8 mouse cellular contexts compared by ENCODE assay signal in the genomic region with DNA sequence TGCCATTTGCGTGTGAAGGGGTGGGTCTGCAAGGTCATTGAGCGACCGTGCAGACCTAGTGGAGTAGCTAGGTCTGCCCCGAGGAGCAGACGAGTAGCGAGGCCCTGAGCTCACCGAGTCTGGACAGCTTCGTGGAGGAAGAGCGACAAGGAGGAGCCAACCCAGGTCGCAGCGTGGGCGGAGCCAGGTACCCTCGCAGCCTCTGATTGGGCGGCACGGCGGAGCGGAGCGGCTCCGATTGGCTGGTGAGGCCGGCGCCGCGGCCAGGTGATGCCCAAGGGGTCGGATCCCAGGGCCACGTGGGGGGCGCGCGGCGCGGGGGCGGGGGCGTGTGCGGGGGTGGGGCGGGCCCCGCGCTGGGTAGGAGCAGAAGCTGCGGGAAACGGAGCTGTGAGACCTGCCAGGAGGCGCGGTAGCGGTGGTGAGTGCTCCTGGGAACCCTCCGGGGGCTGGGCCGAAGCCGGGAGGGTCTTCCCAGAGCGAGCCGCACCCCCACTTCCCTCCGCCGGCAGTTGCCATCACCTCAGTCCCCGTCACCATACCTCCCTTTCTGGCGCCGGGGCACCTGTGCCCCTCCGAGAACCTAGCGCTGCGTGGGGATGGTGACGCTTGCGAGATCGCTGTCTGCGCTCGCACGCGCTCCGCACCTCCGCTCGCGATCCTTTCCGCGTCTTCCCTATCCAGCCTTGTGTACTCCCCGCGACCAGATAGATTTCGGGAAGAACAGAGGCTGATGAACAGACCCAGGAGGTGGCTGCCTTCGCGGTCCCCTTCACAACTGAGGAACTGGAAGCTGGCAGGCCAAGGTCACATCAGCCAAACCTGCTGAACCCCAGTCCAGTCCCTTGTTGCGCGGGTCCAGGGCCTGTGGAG. TPM values are rescaled to one million over a fixed set of nuclear protein-coding genes. Genes with fewer than 3 reads are reported as not detected.
DNase-seq lines count a peak whose midpoint lies in the region; ATAC-seq and TF ChIP-seq lines count a peak whose summit lies in the region.

A gene (plus strand): TSS at position 316 of the 873 bp plus-strand sequence.
A gene (plus strand): TSS at position 348 of the 873 bp plus-strand sequence.

- TF ChIP-seq CTCF in E14TG2a.4 (conservative IDR thresholded peaks at IDR 0.05; ENCODE audit: low read length) = no peak

- ATAC-seq in erythroid progenitor cell, adult 5-6 weeks (replicated peaks; ENCODE audit: low FRiP score, poor library complexity, severe bottlenecking) = peak; percentile 74
- peak; percentile 73 for ATAC-seq in heart, embryonic 16.5 days (replicated peaks; ENCODE audit: extremely low read depth, insufficient read depth, low FRiP score)
- ATAC-seq in liver, embryonic 15.5 days (ENCODE audit: insufficient read depth) = peak; percentile 81
- ATAC-seq in neural tube, embryonic 12.5 days (ENCODE audit: low FRiP score, low read depth) = peak; percentile 90

- H3K27ac ChIP-seq in brown adipose tissue, adult 24 weeks (replicated peaks; ENCODE audit: low read depth, low read length) = no peak within 1 kb of the TSS
- H3K27ac ChIP-seq in heart, embryonic 16.5 days (ENCODE audit: low read length) = no peak within 1 kb of the TSS
- no peak within 1 kb of the TSS for H3K27ac ChIP-seq in liver, embryonic 15.5 days (replicated peaks)
- no peak within 1 kb of the TSS for H3K27ac ChIP-seq in neural tube, embryonic 12.5 days

- peak within 1 kb of the TSS; percentile 56 for H3K9ac ChIP-seq in heart, embryonic 16.5 days (ENCODE audit: low read length)
- H3K9ac ChIP-seq in liver, embryonic 15.5 days = peak within 1 kb of the TSS; percentile 27; the same call in 1 of the 2 replicates
- peak within 1 kb of the TSS; percentile 68 for H3K9ac ChIP-seq in neural tube, embryonic 12.5 days

- peaks cover 67% of the 10 kb centered on the region for H3K4me1 ChIP-seq in E14TG2a.4 (replicated peaks; ENCODE audit: low read depth, low read length)
- peaks cover 10% of the 10 kb centered on the region for H3K4me1 ChIP-seq in brown adipose tissue, adult 24 weeks (ENCODE audit: control insufficient read depth, insufficient read depth, insufficient read length, low read length)
- peaks cover 22% of the 10 kb centered on the region for H3K4me1 ChIP-seq in heart, embryonic 16.5 days (ENCODE audit: control insufficient read depth, insufficient read depth, low read length)
- peaks cover 29% of the 10 kb centered on the region for H3K4me1 ChIP-seq in liver, embryonic 15.5 days (replicated peaks)
- H3K4me1 ChIP-seq in neural tube, embryonic 12.5 days = peaks cover 36% of the 10 kb centered on the region

- peaks cover 4% of the 10 kb centered on the region; the same call in 1 of the 2 replicates for H3K36me3 ChIP-seq in E14TG2a.4 (ENCODE audit: insufficient read depth, low read length)
- peaks cover 4% of the 10 kb centered on the region; the same call in 1 of the 2 replicates for H3K36me3 ChIP-seq in heart, embryonic 16.5 days (ENCODE audit: control insufficient read depth, insufficient read depth)
- H3K36me3 ChIP-seq in liver, embryonic 15.5 days (replicated peaks) = peaks cover 27% of the 10 kb centered on the region
- H3K36me3 ChIP-seq in neural tube, embryonic 12.5 days = peaks cover 19% of the 10 kb centered on the region

- WGBS in heart, embryonic 16.5 days = 1% methylated on average over 58 of the region's 74 CpGs
- WGBS in liver, embryonic 15.5 days (ENCODE audit: insufficient replicate concordance) = under 1% methylated on average over 68 of the region's 74 CpGs
- under 1% methylated on average over 61 of the region's 74 CpGs for WGBS in neural tube, embryonic 12.5 days

- H3K9me3 ChIP-seq in E14TG2a.4 (ENCODE audit: low read length) = no peaks in the 10 kb centered on the region
- no peaks in the 10 kb centered on the region for H3K9me3 ChIP-seq in heart, embryonic 16.5 days (replicated peaks; ENCODE audit: control insufficient read depth, low read length)
- H3K9me3 ChIP-seq in liver, embryonic 15.5 days (replicated peaks) = no peaks in the 10 kb centered on the region
- no peaks in the 10 kb centered on the region for H3K9me3 ChIP-seq in neural tube, embryonic 12.5 days

- H3K4me3 ChIP-seq in E14TG2a.4 (replicated peaks; ENCODE audit: low read length) = peak within 1 kb of the TSS; percentile 85
- peak within 1 kb of the TSS; percentile 53 for H3K4me3 ChIP-seq in brown adipose tissue, adult 24 weeks (ENCODE audit: insufficient read depth, low read depth, low read length)
- H3K4me3 ChIP-seq in heart, embryonic 16.5 days (ENCODE audit: low read length) = peak within 1 kb of the TSS; percentile 60
- peak within 1 kb of the TSS; percentile 53 for H3K4me3 ChIP-seq in liver, embryonic 15.5 days (replicated peaks)
- H3K4me3 ChIP-seq in neural tube, embryonic 12.5 days = peak within 1 kb of the TSS; percentile 51

- DNase-seq in kidney, postnatal 25 days = peak; percentile 74 to 89
- peak; percentile 84 for DNase-seq in testis, postnatal 10 days (ENCODE audit: low spot score)

- H3K27me3 ChIP-seq in E14TG2a.4 (ENCODE audit: insufficient read depth, low read length) = peaks cover 72% of the 10 kb centered on the region
- H3K27me3 ChIP-seq in heart, embryonic 16.5 days (ENCODE audit: control insufficient read depth, insufficient read depth, low read length) = peaks cover 25% of the 10 kb centered on the region
- peaks cover 57% of the 10 kb centered on the region for H3K27me3 ChIP-seq in liver, embryonic 15.5 days
- H3K27me3 ChIP-seq in neural tube, embryonic 12.5 days (replicated peaks) = peaks cover 45% of the 10 kb centered on the region

- peak within 1 kb of the TSS; percentile 98 for H3K4me2 ChIP-seq in heart, embryonic 16.5 days (ENCODE audit: low read depth, low read length)
- peak within 1 kb of the TSS; percentile 86 for H3K4me2 ChIP-seq in liver, embryonic 15.5 days
- H3K4me2 ChIP-seq in neural tube, embryonic 12.5 days (replicated peaks) = peak within 1 kb of the TSS; percentile 95

RNA-seq across cellular contexts. Expression of the first gene that starts in this region (rescaled TPM):
- polyA plus RNA-seq in brown adipose tissue, adult 24 weeks (2012; ENCODE audit: insufficient read depth, insufficient read length, missing spikeins) = not detected in 2 replicates
- total RNA-seq in erythroid progenitor cell, adult 5-6 weeks (2015; ENCODE audit: low replicate concordance) = 1.8 and 3.8 TPM in 2 replicates
- total RNA-seq in erythroid progenitor cell, adult 5-6 weeks (2017; ENCODE audit: low replicate concordance) = 3.5 and 3.8 TPM in 2 replicates
- 0.15 and 0.26 TPM in 2 replicates for polyA plus RNA-seq in heart, embryonic 16.5 days (2015; fragmentation: Nextera tagmentation; extraction: Ambion mirVana)
- 0.63 and 1.1 TPM in 2 replicates for polyA plus RNA-seq in liver, embryonic 15.5 days (2015; fragmentation: Nextera tagmentation; extraction: Ambion mirVana)
- 4.1 and 4.6 TPM in 2 replicates for polyA plus RNA-seq in neural tube, embryonic 12.5 days (2016; fragmentation: Nextera tagmentation; extraction: Ambion mirVana)

RNA-seq across cellular contexts. Expression of the second gene that starts in this region (rescaled TPM):
- polyA plus RNA-seq in brown adipose tissue, adult 24 weeks (2012; ENCODE audit: insufficient read depth, insufficient read length, missing spikeins) = not detected in 2 replicates
- 0.72 and 2.5 TPM in 2 replicates for total RNA-seq in erythroid progenitor cell, adult 5-6 weeks (2015; ENCODE audit: low replicate concordance)
- 1.3 TPM in 1 of 2 replicates, not detected in the other for total RNA-seq in erythroid progenitor cell, adult 5-6 weeks (2017; ENCODE audit: low replicate concordance)
- 0.68 and 0.99 TPM in 2 replicates for polyA plus RNA-seq in heart, embryonic 16.5 days (2015; fragmentation: Nextera tagmentation; extraction: Ambion mirVana)
- 0.30 and 0.32 TPM in 2 replicates for polyA plus RNA-seq in liver, embryonic 15.5 days (2015; fragmentation: Nextera tagmentation; extraction: Ambion mirVana)
- 1.1 and 1.7 TPM in 2 replicates for polyA plus RNA-seq in neural tube, embryonic 12.5 days (2016; fragmentation: Nextera tagmentation; extraction: Ambion mirVana)

Comparison
In these comparisons a context has a peak if more than half of its experiments do, and no peak if none do; other contexts are left out.
1. Peak in ATAC-seq, H3K4me3 ChIP-seq, H3K9ac ChIP-seq and H3K4me2 ChIP-seq in heart, embryonic 16.5 days; RNA of the genes that start here not detected or under 1 TPM.